Mouse (Mus musculus): ENCODE measurements at regions not wholly inside any gene's neighbourhood (a gene's known extent, or its start where the extent isn't known, plus 50 kb on each side); places are given as distances from the start of the nearest gene placed in this dataset.

GRCm38 (mm10) chr3:159069957-159070684, 425.1 kb upstream of the Depdc1a start:
- Histone ChIP-seq H3K27ac (ENCODE audit: insufficient read depth, low read depth, low read length) (no peak overlapping the region), H3K4me1 (ENCODE audit: control insufficient read depth, insufficient read depth, low read length) (no peaks in the 10 kb centered on the region), H3K4me3 (ENCODE audit: insufficient read depth, low read depth, low read length) (no peak overlapping the region)
- TF ChIP-seq POLR2A (IDR thresholded peaks at IDR 0.05; ENCODE audit: insufficient read depth, low read depth, low read length) (no peak), CTCF (IDR thresholded peaks at IDR 0.05; ENCODE audit: insufficient read depth, low read depth, low read length) (no peak)

GRCm38 (mm10) chr3:159056960-159057525, 438.2 kb upstream of the Depdc1a start:
- 75% methylated on average over 1 of the region's 1 CpGs for WGBS
- Histone ChIP-seq H3K4me1 (ENCODE audit: control insufficient read depth, insufficient read depth, low read length) (no peaks in the 10 kb centered on the region), H3K27ac (ENCODE audit: insufficient read depth, low read depth, low read length) (no peak overlapping the region), H3K4me3 (ENCODE audit: insufficient read depth, low read depth, low read length) (no peak overlapping the region)
- TF ChIP-seq CTCF (IDR thresholded peaks at IDR 0.05; ENCODE audit: insufficient read depth, low read depth, low read length) (no peak), POLR2A (IDR thresholded peaks at IDR 0.05; ENCODE audit: insufficient read depth, low read depth, low read length) (no peak)

GRCm38 (mm10) chr3:159034806-159035205, 460.4 kb upstream of the Depdc1a start:
- peak overlapping the region; percentile 77 for H3K27ac ChIP-seq (ENCODE audit: insufficient read depth, low read depth, low read length)
- no peak for TF ChIP-seq POLR2A (IDR thresholded peaks at IDR 0.05; ENCODE audit: insufficient read depth, low read depth, low read length)
- no peak for TF ChIP-seq CTCF (IDR thresholded peaks at IDR 0.05; ENCODE audit: insufficient read depth, low read depth, low read length)

GRCm38 (mm10) chr3:159031581-159031980, 463.7 kb upstream of the Depdc1a start:
- TF ChIP-seq POLR2A (IDR thresholded peaks at IDR 0.05; ENCODE audit: insufficient read depth, low read depth, low read length) (no peak), CTCF (IDR thresholded peaks at IDR 0.05; ENCODE audit: insufficient read depth, low read depth, low read length) (no peak)
- no peak overlapping the region for H3K4me3 ChIP-seq (ENCODE audit: insufficient read depth, low read depth, low read length)
- H3K4me1 ChIP-seq (ENCODE audit: control insufficient read depth, insufficient read depth, low read length) = 0 out of 2 replicates have a peak, but pooled peaks cover 4% of the 10 kb centered on the region
- 76% methylated on average over 3 of the region's 3 CpGs for WGBS
- H3K27ac ChIP-seq (ENCODE audit: insufficient read depth, low read depth, low read length) = peak overlapping the region; percentile 66

More at GRCm38 (mm10) chr3:159034806-159035205, 460.4 kb upstream of the Depdc1a start:
- H3K4me3 ChIP-seq (ENCODE audit: insufficient read depth, low read depth, low read length) = no peak overlapping the region
- WGBS = 36% methylated on average over 4 of the region's 4 CpGs
- H3K4me1 ChIP-seq (ENCODE audit: control insufficient read depth, insufficient read depth, low read length) = 0 out of 2 replicates have a peak, but pooled peaks cover 4% of the 10 kb centered on the region

- peak overlapping the region; percentile 79 for H3K27ac ChIP-seq (ENCODE audit: insufficient read depth, low read depth, low read length)
- no peak for TF ChIP-seq CTCF (IDR thresholded peaks at IDR 0.05; ENCODE audit: insufficient read depth, low read depth, low read length)
- no peak for TF ChIP-seq POLR2A (IDR thresholded peaks at IDR 0.05; ENCODE audit: insufficient read depth, low read depth, low read length)
- H3K4me3 ChIP-seq (ENCODE audit: insufficient read depth, low read depth, low read length) = no peak overlapping the region
- 36% methylated on average over 3 of the region's 3 CpGs for WGBS
- 0 out of 2 replicates have a peak, but pooled peaks cover 4% of the 10 kb centered on the region for H3K4me1 ChIP-seq (ENCODE audit: control insufficient read depth, insufficient read depth, low read length)
Measured at GRCm38 (mm10) chr3:159030675-159031074, 464.6 kb upstream of the Depdc1a start.

GRCm38 (mm10) chr3:159029951-159030350, 465.3 kb upstream of the Depdc1a start:
- 87% methylated on average over 2 of the region's 2 CpGs for WGBS
- no peaks in the 10 kb centered on the region for H3K4me1 ChIP-seq (ENCODE audit: control insufficient read depth, insufficient read depth, low read length)
- no peak for TF ChIP-seq CTCF (IDR thresholded peaks at IDR 0.05; ENCODE audit: insufficient read depth, low read depth, low read length)
- TF ChIP-seq POLR2A (IDR thresholded peaks at IDR 0.05; ENCODE audit: insufficient read depth, low read depth, low read length) = no peak
- no peak overlapping the region for H3K4me3 ChIP-seq (ENCODE audit: insufficient read depth, low read depth, low read length)
- peak overlapping the region; percentile 60; the same call in 1 of the 2 replicates for H3K27ac ChIP-seq (ENCODE audit: insufficient read depth, low read depth, low read length)

GRCm38 (mm10) chr3:159020447-159020846, 458.4 kb upstream of the Lrrc7 start:
- Histone ChIP-seq H3K4me1 (ENCODE audit: control insufficient read depth, insufficient read depth, low read length) (no peaks in the 10 kb centered on the region), H3K4me3 (ENCODE audit: insufficient read depth, low read depth, low read length) (no peak overlapping the region), H3K27ac (ENCODE audit: insufficient read depth, low read depth, low read length) (no peak overlapping the region)
- no peak for TF ChIP-seq CTCF (IDR thresholded peaks at IDR 0.05; ENCODE audit: insufficient read depth, low read depth, low read length)
- no peak for TF ChIP-seq POLR2A (IDR thresholded peaks at IDR 0.05; ENCODE audit: insufficient read depth, low read depth, low read length)

GRCm38 (mm10) chr3:159017269-159017668, 455.2 kb upstream of the Lrrc7 start:
- TF ChIP-seq POLR2A (IDR thresholded peaks at IDR 0.05; ENCODE audit: insufficient read depth, low read depth, low read length) = no peak
- no peak for TF ChIP-seq CTCF (IDR thresholded peaks at IDR 0.05; ENCODE audit: insufficient read depth, low read depth, low read length)
- Histone ChIP-seq H3K4me3 (ENCODE audit: insufficient read depth, low read depth, low read length) (no peak overlapping the region), H3K27ac (ENCODE audit: insufficient read depth, low read depth, low read length) (no peak overlapping the region), H3K4me1 (ENCODE audit: control insufficient read depth, insufficient read depth, low read length) (no peaks in the 10 kb centered on the region)

- TF ChIP-seq CTCF (IDR thresholded peaks at IDR 0.05; ENCODE audit: insufficient read depth, low read depth, low read length) (no peak), POLR2A (IDR thresholded peaks at IDR 0.05; ENCODE audit: insufficient read depth, low read depth, low read length) (no peak)
- Histone ChIP-seq H3K4me1 (ENCODE audit: control insufficient read depth, insufficient read depth, low read length) (no peaks in the 10 kb centered on the region), H3K4me3 (ENCODE audit: insufficient read depth, low read depth, low read length) (no peak overlapping the region), H3K27ac (ENCODE audit: insufficient read depth, low read depth, low read length) (no peak overlapping the region)
Measured at GRCm38 (mm10) chr3:159016426-159016825, 454.4 kb upstream of the Lrrc7 start.
